Mouse (Mus musculus) heart, postnatal 0 days (tissue): ENCODE measurements around the gene Coa7. TPM values are rescaled to one million over a fixed set of nuclear protein-coding genes. Genes with fewer than 3 reads are reported as not detected.

Source experiments
- ATAC-seq: fragments of 200-750 bp; cut with Nextera tagmentation; 2 replicates; pipeline ENCODE4 v1.8.0; 2017; ENCODE audit warnings: low read depth, moderate number of reproducible peaks, moderate library complexity; ENCODE audit not compliant: insufficient read depth
- DNase-seq: peaks from one replicate; pipeline ENCODE4 v3.0.0-alpha.2; 2016; ENCODE audit warnings: low spot score
- H3K27ac ChIP-seq: fragments of 300-500 bp; sonication (generic); 2 replicates; pipeline ENCODE4 v1.5.1; 2014; ENCODE audit warnings: low read depth, mild to moderate bottlenecking
- H3K27me3 ChIP-seq: fragments of 300-500 bp; sonication (generic); 2 replicates; pipeline ENCODE4 v1.6.1; 2014; ENCODE audit warnings: low read length, mixed read lengths; ENCODE audit not compliant: control insufficient read depth, insufficient read depth
- H3K36me3 ChIP-seq: fragments of 300-500 bp; sonication (generic); replicated peaks from 2 replicates; pipeline ENCODE4 v1.6.1; 2014; ENCODE audit warnings: low read length, mixed read lengths; ENCODE audit not compliant: control insufficient read depth, insufficient read depth
- H3K4me1 ChIP-seq: fragments of 300-500 bp; sonication (generic); 2 replicates; pipeline ENCODE4 v1.6.1; 2014; ENCODE audit warnings: antibody characterized with exemption; ENCODE audit not compliant: control insufficient read depth, insufficient read depth
- H3K4me2 ChIP-seq: fragments of 300-500 bp; sonication (generic); 2 replicates; pipeline ENCODE4 v1.6.1; 2014; ENCODE audit warnings: low read depth, mild to moderate bottlenecking, low read length, moderate library complexity
- H3K4me3 ChIP-seq: fragments of 300-500 bp; sonication (generic); 2 replicates; pipeline ENCODE4 v1.5.1; 2014; ENCODE audit warnings: low read depth, low read length
- H3K9ac ChIP-seq: fragments of 300-500 bp; sonication (generic); replicated peaks from 2 replicates; pipeline ENCODE4 v1.6.1; 2014; ENCODE audit warnings: low read depth, low read length, mixed read lengths
- H3K9me3 ChIP-seq: fragments of 300-500 bp; sonication (generic); replicated peaks from 2 replicates; pipeline ENCODE4 v1.6.1; 2016; ENCODE audit warnings: low read length; ENCODE audit not compliant: control insufficient read depth
- CTCF ChIP-seq: IDR thresholded peaks from 2 replicates; pipeline ENCODE4 v1.5.1; 2016; ENCODE audit warnings: antibody characterized with exemption, control low read depth, low read depth
- EP300 ChIP-seq: IDR thresholded peaks from 2 replicates; pipeline ENCODE4 v1.6.1; 2016; ENCODE audit warnings: antibody characterized with exemption, low read depth
- WGBS: fragments of 180-500 bp; shearing (Covaris S2); extraction: QIAGEN DNeasy Blood & Tissue Kit; methylation state at CpG from one replicate; pipeline ENCODE4 v1.1.7; 2014; 5-methylcytosine and 5-hydroxymethylcytosine counted together
- polyA plus RNA-seq: library from polyadenylated mRNA; unstranded; fragments of >200 nt; fragmentation: Nextera tagmentation; extraction: Ambion mirVana; gene quantifications from 2 replicates; pipeline ENCODE4 v1.2.1, GENCODE M21; 2015
- total RNA-seq: library from RNA; depleted of rRNA; stranded (reverse); fragments of >200 nt; gene quantifications from 2 replicates; pipeline ENCODE4 v1.2.3, GENCODE M21; 2014; ENCODE audit warnings: low replicate concordance

Coa7 gene
- total and polyA plus RNA-seq, 2 experiments from 2014 or later, result 26.0 to 61.7 TPM

DNA sequence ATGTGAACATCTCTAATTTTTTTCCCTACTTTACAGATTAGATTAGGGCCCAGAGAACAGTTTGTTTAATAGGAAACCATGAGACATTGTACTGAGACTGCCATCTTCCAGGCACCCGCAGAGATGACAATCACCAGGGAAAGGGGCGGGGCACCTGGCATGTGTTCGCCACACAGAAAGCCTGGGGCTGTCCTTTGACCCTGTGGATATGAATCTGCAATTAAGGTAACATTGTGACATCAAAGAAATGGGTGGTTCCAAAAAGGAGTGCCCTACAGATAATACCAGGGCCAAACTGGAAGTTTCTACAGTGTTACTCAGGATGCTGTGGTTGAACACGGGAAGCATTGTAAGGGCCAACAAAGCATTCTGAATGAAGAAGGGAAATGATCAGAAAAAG lies 42.5 kb downstream of the Coa7 start:
- Histone ChIP-seq H3K4me2 (no peak overlapping the region), H3K27ac (no peak overlapping the region), H3K9me3 (no peaks in the 10 kb centered on the region), H3K36me3 (no peaks in the 10 kb centered on the region), H3K4me1 (no peaks in the 10 kb centered on the region), H3K27me3 (no peaks in the 10 kb centered on the region), H3K4me3 (no peak overlapping the region), H3K9ac (no peak overlapping the region)
- ATAC-seq (no peak), DNase-seq (no peak)
- 66% methylated on average over 4 of the region's 4 CpGs for WGBS
- TF ChIP-seq CTCF (no peak), EP300 (no peak)

DNA sequence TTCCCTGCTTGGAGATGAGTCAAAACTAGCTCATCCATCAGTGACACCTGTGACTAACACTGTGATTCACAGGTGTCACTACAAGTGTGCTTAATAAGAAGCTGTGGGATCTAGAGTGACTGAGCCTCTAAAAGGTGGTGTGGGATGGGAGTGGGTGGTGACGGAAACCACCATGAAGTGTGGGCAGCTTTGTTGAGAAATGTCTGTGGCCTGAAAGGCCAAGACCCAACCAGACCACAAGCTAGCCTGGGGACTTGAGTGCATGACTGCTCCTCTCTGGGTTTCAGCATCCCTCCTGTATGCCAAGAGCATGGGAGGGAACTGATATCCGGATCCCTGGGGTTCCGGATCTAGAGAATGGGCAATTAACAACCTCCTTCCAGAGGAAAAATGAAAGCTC lies 43.5 kb downstream of the Coa7 start:
- no peak for TF ChIP-seq CTCF
- no peak for TF ChIP-seq EP300
- no peak overlapping the region for H3K4me3 ChIP-seq
- DNase-seq (no peak), ATAC-seq (no peak)
- no peak overlapping the region for H3K4me2 ChIP-seq
- H3K36me3 ChIP-seq, result no peaks in the 10 kb centered on the region
- no peaks in the 10 kb centered on the region for H3K4me1 ChIP-seq
- H3K9me3 ChIP-seq, result no peaks in the 10 kb centered on the region
- no peaks in the 10 kb centered on the region for H3K27me3 ChIP-seq
- no peak overlapping the region for H3K9ac ChIP-seq
- no peak overlapping the region for H3K27ac ChIP-seq
- WGBS, result 89% methylated on average over 3 of the region's 3 CpGs

DNA sequence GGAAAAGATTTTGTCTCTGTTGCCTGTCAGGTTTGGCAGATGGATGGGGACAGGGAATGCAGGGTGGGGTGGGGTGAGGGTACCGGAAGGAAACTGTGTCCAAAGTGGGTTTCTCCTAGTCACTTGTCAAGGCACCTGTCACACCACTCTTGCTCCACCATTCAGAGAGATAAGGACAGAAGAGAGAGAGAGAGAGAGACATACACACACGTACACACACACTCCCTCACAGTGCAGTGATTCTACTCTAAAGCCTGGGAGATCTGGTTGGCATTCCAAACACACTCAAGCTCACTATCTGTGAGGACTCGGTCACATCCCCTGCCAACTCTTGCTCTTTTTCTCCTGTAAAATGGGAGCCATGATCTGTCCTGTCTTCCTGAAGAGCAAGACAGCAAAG lies 44.2 kb downstream of the Coa7 start:
- Histone ChIP-seq H3K4me3 (no peak overlapping the region), H3K9me3 (no peaks in the 10 kb centered on the region), H3K27ac (peak overlapping the region; percentile 18; the same call in 1 of the 2 replicates), H3K9ac (no peak overlapping the region), H3K4me1 (no peaks in the 10 kb centered on the region), H3K27me3 (no peaks in the 10 kb centered on the region), H3K4me2 (no peak overlapping the region), H3K36me3 (no peaks in the 10 kb centered on the region)
- no peak for TF ChIP-seq EP300
- WGBS, result 13% methylated on average over 3 of the region's 3 CpGs
- DNase-seq (no peak), ATAC-seq (peak; percentile 64; the same call in 1 of the 2 replicates)

DNA sequence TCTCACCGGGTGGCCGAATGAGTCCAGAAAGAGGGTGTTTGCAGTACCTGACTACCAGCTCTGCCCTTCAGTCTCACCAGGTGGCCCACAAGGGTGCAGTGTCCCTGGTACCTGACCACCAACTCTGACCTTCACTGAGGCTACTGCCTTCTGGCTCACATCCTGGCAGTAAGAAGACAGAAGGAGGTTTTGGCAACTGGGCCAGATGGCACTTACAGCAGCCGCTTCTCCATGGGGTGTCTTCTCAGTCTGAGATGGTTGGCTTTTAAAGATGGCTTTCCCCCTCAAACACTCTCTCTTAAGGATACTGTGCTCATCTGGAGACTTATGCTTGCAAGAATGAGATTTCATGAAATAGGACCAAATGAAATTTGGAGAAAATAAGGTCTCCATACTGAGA lies 51.5 kb downstream of the Coa7 start:
- Histone ChIP-seq H3K36me3 (no peaks in the 10 kb centered on the region), H3K4me3 (no peak overlapping the region), H3K4me1 (no peaks in the 10 kb centered on the region), H3K9me3 (no peaks in the 10 kb centered on the region), H3K4me2 (no peak overlapping the region), H3K27ac (no peak overlapping the region), H3K9ac (no peak overlapping the region), H3K27me3 (peaks cover 14% of the 10 kb centered on the region; the same call in 1 of the 2 replicates)
- 89% methylated on average over 3 of the region's 3 CpGs for WGBS
- DNase-seq (no peak), ATAC-seq (no peak)
- TF ChIP-seq EP300, result no peak
- TF ChIP-seq CTCF, result no peak

DNA sequence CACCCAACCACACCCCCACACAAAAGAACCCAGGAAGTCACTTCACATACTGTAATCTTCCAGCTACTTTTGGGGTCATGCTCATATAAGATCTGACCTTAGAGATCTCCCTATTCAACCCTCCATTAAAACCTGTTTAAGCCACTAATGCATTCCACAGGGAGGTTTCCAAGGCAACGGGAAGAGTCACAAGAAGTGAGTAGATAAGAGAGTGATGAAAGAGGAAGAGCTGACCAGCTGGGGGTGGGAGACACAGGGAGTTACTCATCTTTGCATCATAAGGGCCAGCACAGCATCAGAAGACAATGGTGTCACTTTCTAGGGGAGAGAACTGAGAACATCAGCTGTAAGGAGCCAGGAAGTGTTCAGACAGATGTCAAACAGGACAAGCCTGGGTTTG lies 52.2 kb downstream of the Coa7 start:
- TF ChIP-seq EP300 (no peak), CTCF (no peak)
- Histone ChIP-seq H3K27ac (no peak overlapping the region), H3K4me1 (no peaks in the 10 kb centered on the region), H3K9ac (no peak overlapping the region), H3K4me2 (no peak overlapping the region), H3K27me3 (peaks cover 14% of the 10 kb centered on the region), H3K36me3 (no peaks in the 10 kb centered on the region), H3K9me3 (no peaks in the 10 kb centered on the region), H3K4me3 (no peak overlapping the region)
- 7% methylated on average over 1 of the region's 1 CpGs for WGBS
- DNase-seq (peak; percentile 44), ATAC-seq (peak; percentile 40; the same call in 1 of the 2 replicates)

DNA sequence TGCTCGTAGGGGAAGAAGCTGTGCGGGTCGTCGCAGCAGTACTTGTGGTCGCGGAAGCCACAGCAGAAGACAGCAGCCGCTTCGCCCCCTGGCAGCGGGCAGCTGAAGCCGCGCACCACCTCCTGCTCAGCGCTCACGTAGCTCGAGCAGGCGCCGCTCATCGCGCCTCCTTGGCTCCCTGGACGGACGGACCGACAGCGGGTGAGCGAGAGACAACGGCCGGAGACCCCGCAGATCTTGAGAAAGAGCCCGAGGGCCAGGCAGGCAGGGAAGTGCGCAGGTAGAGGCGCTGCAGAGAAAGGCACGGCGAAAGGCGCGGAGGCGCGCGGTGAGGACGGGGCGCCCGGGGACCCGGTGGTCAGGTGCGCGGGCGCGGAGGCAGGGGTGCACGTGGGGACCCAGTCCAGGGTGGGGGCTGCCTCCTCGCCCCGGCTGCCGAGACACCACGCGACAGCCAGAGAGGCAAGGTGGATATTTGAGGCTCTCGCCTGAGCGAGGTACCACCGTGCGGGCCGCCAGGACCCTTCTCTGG lies 55.3 kb downstream of the Coa7 start, which contains the start of gene Shisal2a:
Gene Shisal2a, minus strand, starts transcription at position 167 of the 532 bp plus-strand sequence.
- Histone ChIP-seq H3K4me2 (peak within 1 kb of the TSS; percentile 69), H3K4me3 (peak within 1 kb of the TSS; percentile 47), H3K27ac (no peak within 1 kb of the TSS), H3K27me3 (peaks cover 14% of the 10 kb centered on the region), H3K36me3 (no peaks in the 10 kb centered on the region), H3K9ac (peak within 1 kb of the TSS; percentile 53), H3K4me1 (peaks cover 7% of the 10 kb centered on the region; the same call in 1 of the 2 replicates), H3K9me3 (no peaks in the 10 kb centered on the region)
- WGBS, result 3% methylated on average over 54 of the region's 55 CpGs
- TF ChIP-seq CTCF (no peak), EP300 (no peak)
- ATAC-seq (0 out of 2 replicates have a peak, but pooled peaks have one; percentile 12), DNase-seq (no peak)
